ENCODE assay signal across 19 mouse cellular contexts in the genomic region with DNA sequence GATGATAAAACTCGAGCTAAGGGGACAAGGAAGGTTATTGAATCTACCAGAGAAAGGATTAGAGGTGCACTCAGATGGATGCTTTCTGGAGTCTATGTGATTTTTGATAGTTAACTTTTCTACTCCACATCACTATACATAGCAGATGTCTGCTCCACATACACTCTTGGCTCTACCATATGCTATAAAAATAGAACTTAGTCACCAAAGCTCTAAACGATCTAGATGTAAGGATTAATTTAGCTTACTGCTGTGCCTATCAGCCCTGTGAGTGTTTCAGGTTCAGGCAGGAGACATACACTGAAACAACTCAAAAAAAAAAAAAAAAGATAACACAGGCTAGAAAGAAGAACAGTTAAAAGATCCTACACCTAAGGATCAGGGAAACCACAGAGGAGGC.
"Had no signal": no experiment of that assay in that cellular context is flagged by ENCODE, and none has a peak within 500 bp of the region (broad histone marks: within the 10 kb centered on the region; RNA-seq: fewer than 3 reads in every experiment).

No protein-coding gene starts in this region.

- H3K36me3 ChIP-seq: midbrain, embryonic 10.5 days; midbrain, embryonic 12.5 days; neural tube, embryonic 13.5 days; neural tube, embryonic 15.5 days had no signal

- DNase-seq: lung, adult 18-20 months; lung, embryonic 14.5 days; lung, postnatal 10 days; lung, postnatal 4 days; midbrain, embryonic 14.5 days; retina, postnatal 1 day; right cerebral cortex, adult 18-20 months; right cerebral cortex, postnatal 25 days; right cerebral cortex, postnatal 4 days; spleen, adult 18-20 months; thymus, adult 2 months; thymus, postnatal 25 days; thymus, postnatal 4 days had no signal

- H3K27me3 ChIP-seq: midbrain, embryonic 12.5 days; neural tube, embryonic 13.5 days; neural tube, embryonic 15.5 days had no signal

- H3K9ac ChIP-seq: lung, embryonic 14.5 days; midbrain, embryonic 12.5 days; neural tube, embryonic 13.5 days; neural tube, embryonic 15.5 days had no signal

- H3K9me3 ChIP-seq: midbrain, embryonic 10.5 days; midbrain, embryonic 12.5 days; neural tube, embryonic 13.5 days; neural tube, embryonic 15.5 days had no signal

- H3K4me2 ChIP-seq: lung, embryonic 14.5 days; midbrain, embryonic 12.5 days; neural tube, embryonic 13.5 days; neural tube, embryonic 15.5 days had no signal

- H3K4me3 ChIP-seq: midbrain, embryonic 10.5 days; midbrain, embryonic 12.5 days; myocyte; neural tube, embryonic 13.5 days; neural tube, embryonic 15.5 days had no signal

- H3K27ac ChIP-seq: midbrain, embryonic 10.5 days; midbrain, embryonic 12.5 days; neural tube, embryonic 13.5 days; neural tube, embryonic 15.5 days had no signal

- ATAC-seq: midbrain, embryonic 16.5 days had no signal

- H3K4me1 ChIP-seq: midbrain, embryonic 10.5 days; midbrain, embryonic 12.5 days; neural tube, embryonic 13.5 days; neural tube, embryonic 15.5 days had no signal
